Mouse (Mus musculus) B cell, adult (primary cell): ENCODE results near the gene Rrp1. TPM values are rescaled to one million over a fixed set of nuclear protein-coding genes. Genes with fewer than 3 reads are reported as not detected.

ENCODE experiments used
- total RNA-seq: library from RNA; stranded (reverse); gene quantifications from 4 replicates; pipeline ENCODE4 v1.2.4, GENCODE M21; 2023; ENCODE audit not compliant: inconsistent age

Gene Rrp1
- total RNA-seq, result 374 to 401 TPM (median 380 TPM) in 4 replicates

DNA sequence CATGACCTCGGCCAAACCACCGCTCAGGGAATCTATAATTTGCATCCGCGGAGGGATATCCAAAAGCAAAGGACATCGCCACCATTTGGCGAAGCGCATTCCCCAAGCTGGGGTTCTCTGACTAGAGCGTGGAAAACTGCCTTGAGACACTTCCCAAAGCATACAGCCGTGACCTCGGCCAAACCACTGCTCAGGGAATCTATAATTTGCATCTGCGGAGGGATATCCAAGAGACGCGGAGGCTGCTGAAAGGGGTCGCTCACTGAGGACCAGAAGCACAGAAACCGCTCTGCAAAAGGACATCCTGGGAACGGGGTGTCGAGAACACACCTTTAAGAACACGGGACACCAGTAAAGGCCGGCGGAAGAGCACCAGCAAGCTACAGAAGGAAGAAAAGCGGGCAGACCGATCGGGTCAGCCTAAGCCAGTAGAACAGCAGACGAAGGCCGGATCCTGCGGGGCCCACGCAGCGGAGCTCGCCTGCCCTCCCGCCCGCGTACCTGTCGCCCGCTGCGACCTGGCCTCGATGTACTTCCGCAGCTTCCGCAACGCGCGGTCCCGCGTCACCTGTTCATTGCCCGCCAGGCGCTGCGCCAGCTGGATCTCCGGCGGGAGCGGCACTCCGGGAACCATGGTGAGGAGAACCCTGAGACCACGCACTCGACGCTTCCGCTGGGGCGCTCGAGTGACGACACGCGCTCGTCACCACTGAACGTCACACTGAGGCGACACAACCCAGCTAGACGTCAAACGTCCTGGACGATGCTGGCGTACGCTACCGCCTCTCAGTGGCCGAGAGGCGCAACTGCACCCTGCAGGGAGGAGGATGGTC is at the start of gene Rrp1:
TSS of gene Rrp1 (minus strand) at position 725 of the 833 bp plus-strand sequence.

DNA sequence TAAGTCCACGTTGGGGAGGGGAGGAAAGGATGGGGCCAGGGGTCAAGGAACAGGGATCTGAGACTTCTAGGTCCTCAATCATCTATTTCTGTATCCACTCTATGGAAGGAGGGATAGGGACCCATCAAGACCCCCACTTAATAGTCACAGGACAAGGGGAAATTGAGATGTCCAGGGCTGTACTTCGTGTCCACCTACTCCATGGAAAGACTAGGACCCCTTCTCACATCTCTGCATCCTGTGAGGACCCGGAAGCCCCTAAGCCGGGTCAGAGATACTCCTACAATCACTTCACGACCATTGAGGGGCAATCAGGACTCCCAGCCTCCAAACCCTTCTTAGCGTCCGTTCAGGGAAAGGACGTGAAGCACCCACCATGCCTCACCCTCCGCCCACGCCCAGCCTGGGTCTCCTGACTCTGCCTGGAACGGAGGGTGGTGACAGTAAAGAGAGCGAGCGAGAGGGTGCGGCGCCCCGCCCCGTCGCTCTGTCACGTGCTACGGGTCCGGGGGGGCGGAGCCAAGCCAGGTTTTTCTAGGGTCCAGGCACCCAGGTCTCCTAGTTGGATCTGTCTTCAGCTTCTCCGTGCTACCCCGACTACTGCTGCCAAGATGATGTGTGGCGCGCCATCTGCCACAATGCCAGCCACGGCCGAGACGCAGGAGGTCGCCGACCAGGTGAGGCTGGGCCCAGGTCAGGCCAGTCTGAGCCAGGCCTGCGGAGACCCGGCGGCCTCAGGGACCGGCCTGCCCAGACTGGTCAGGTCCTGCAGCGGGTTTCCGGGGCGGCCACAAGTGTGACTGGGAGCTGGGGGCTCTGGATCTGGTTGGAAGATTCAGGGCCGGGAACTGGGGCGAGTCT is 12.6 kb upstream of the Rrp1 start, which contains the start of gene Cstb:
TSS of gene Cstb (plus strand) at position 489 of the 861 bp plus-strand sequence.

DNA sequence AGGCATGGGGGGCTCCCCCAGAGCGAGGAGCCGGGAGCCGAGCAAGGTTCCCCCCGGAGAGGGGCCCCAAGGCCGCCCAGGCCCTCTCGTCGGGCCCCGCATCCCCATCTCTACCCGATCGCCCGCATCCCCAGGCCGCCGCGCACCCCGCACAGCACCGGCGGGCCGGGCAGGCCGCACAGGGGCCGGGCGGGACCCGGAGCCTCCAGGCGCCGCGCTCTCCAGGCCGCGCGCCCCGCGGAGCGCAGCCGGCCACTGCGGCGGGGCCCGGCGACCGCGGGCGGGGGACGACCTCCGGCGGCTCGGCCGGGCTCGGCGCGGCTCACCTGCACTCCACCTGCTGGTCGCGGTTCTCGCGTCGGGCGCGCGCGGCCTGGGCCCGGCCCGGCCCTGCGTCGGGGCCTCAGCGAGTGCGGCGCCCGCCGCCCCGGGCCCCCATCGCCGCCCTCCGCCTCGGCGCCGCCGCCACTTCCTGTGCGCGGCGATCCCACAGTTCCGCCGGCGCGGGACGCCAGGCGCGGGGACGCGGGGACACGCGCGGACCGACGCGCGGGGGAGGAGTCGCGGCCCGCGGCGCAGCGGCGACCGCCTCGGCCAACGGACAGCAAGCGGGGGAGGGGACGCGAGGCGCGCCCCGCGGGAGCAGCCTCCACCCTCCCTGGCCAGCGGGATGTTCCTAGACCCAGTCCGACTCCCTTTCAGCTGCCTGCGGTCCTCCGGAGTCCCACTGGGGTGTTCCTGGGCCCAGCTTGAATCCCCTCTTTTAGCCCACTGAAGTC is 60.8 kb downstream of the Rrp1 start, which contains the start of gene Agpat3:
TSS of gene Agpat3 (minus strand) at position 603 of the 779 bp plus-strand sequence.

Other genes starting within 250 kb of the Rrp1 start
- 39.8 to 48.0 TPM (median 42.1 TPM) in 4 replicates for gene D10Jhu81e, start 243.3 kb downstream of the Rrp1 start, total RNA-seq
- gene Pwp2, start 227.9 kb downstream of the Rrp1 start, total RNA-seq, result 25.1 to 27.9 TPM (median 26.1 TPM) in 4 replicates
- gene Trappc10, start 168.4 kb downstream of the Rrp1 start, total RNA-seq, result 67.7 to 81.1 TPM (median 70.3 TPM) in 4 replicates
- 95.0 to 112 TPM (median 104 TPM) in 4 replicates for gene Agpat3, start 60.6 kb downstream of the Rrp1 start, total RNA-seq
- gene Cstb, start 12.6 kb upstream of the Rrp1 start, total RNA-seq, result 44.6 to 66.1 TPM (median 53.9 TPM) in 4 replicates
- gene Pdxk, start 51.9 kb upstream of the Rrp1 start, total RNA-seq, result 50.8 to 55.7 TPM (median 54.4 TPM) in 4 replicates
- gene Olfr1358, start 104.4 kb upstream of the Rrp1 start, total RNA-seq, result not detected in 4 replicates
- 80.9 to 100 TPM (median 93.1 TPM) in 4 replicates for gene Ilvbl, start 161.3 kb upstream of the Rrp1 start, total RNA-seq
- gene Syde1, start 178.9 kb upstream of the Rrp1 start, total RNA-seq, result 0.75 to 1.00 TPM (median 0.85 TPM) in 4 replicates
- not detected in 4 replicates for gene Olfr1357, start 205.0 kb upstream of the Rrp1 start, total RNA-seq